Mouse (Mus musculus): ENCODE measurements around the gene Sirt1. TPM values are rescaled to one million over a fixed set of nuclear protein-coding genes. Genes with fewer than 3 reads are reported as not detected.

Sirt1 gene
- polyA plus RNA-seq, 1 experiment from 2014 or later, result 7.9 TPM

- Histone ChIP-seq H3K4me1 (replicated peaks; ENCODE audit: control insufficient read depth, insufficient read depth, low read length) (no peaks in the 10 kb centered on the region), H3K27me3 (replicated peaks; ENCODE audit: control insufficient read depth, insufficient read depth, low read length) (no peaks in the 10 kb centered on the region), H3K4me2 (no peak overlapping the region), H3K27ac (ENCODE audit: low read depth, low read length) (no peak overlapping the region), H3K9ac (ENCODE audit: low read depth, low read length) (no peak overlapping the region), H3K9me3 (ENCODE audit: control insufficient read depth, low read length) (no peaks in the 10 kb centered on the region), H3K36me3 (ENCODE audit: control insufficient read depth, insufficient read depth, low read length) (peaks cover 22% of the 10 kb centered on the region; the same call in 1 of the 2 replicates), H3K4me3 (ENCODE audit: low read depth, low read length) (no peak overlapping the region)
- no peak for ATAC-seq (replicated peaks; ENCODE audit: low FRiP score)
- DNase-seq (ENCODE audit: low spot score), result no peak
- 90% methylated on average over 1 of the region's 1 CpGs for WGBS
Measured at GRCm38 (mm10) chr10:63327091-63327490, 54.4 kb downstream of the Sirt1 start.

GRCm38 (mm10) chr10:63313726-63314125 lies 67.8 kb downstream of the Sirt1 start:
- Histone ChIP-seq H3K9ac (ENCODE audit: low read depth, low read length) (no peak overlapping the region), H3K4me2 (no peak overlapping the region), H3K9me3 (ENCODE audit: control insufficient read depth, low read length) (no peaks in the 10 kb centered on the region), H3K27ac (ENCODE audit: low read depth, low read length) (no peak overlapping the region), H3K4me3 (ENCODE audit: low read depth, low read length) (no peak overlapping the region), H3K36me3 (ENCODE audit: control insufficient read depth, insufficient read depth, low read length) (peaks cover 18% of the 10 kb centered on the region; the same call in 1 of the 2 replicates), H3K27me3 (replicated peaks; ENCODE audit: control insufficient read depth, insufficient read depth, low read length) (no peaks in the 10 kb centered on the region), H3K4me1 (replicated peaks; ENCODE audit: control insufficient read depth, insufficient read depth, low read length) (no peaks in the 10 kb centered on the region)
- ATAC-seq (replicated peaks; ENCODE audit: low FRiP score) (no peak), DNase-seq (ENCODE audit: low spot score) (no peak)
- 93% methylated on average over 1 of the region's 1 CpGs for WGBS

- DNase-seq (ENCODE audit: low spot score) (peak; percentile 66), ATAC-seq (replicated peaks; ENCODE audit: low FRiP score) (peak; percentile 81)
- H3K9me3 ChIP-seq (ENCODE audit: control insufficient read depth, low read length), result no peaks in the 10 kb centered on the region
- H3K9ac ChIP-seq (ENCODE audit: low read depth, low read length), result no peak overlapping the region
- H3K27ac ChIP-seq (ENCODE audit: low read depth, low read length), result no peak overlapping the region
- no peaks in the 10 kb centered on the region for H3K27me3 ChIP-seq (replicated peaks; ENCODE audit: control insufficient read depth, insufficient read depth, low read length)
- peaks cover 30% of the 10 kb centered on the region for H3K36me3 ChIP-seq (ENCODE audit: control insufficient read depth, insufficient read depth, low read length)
- no peak overlapping the region for H3K4me2 ChIP-seq
- no peaks in the 10 kb centered on the region for H3K4me1 ChIP-seq (replicated peaks; ENCODE audit: control insufficient read depth, insufficient read depth, low read length)
- 41% methylated on average over 10 of the region's 10 CpGs for WGBS
- no peak overlapping the region for H3K4me3 ChIP-seq (ENCODE audit: low read depth, low read length)
Measured at GRCm38 (mm10) chr10:63308582-63309366, 72.7 kb downstream of the Sirt1 start.

GRCm38 (mm10) chr10:63302356-63302755 lies 79.1 kb downstream of the Sirt1 start:
- H3K36me3 ChIP-seq (ENCODE audit: control insufficient read depth, insufficient read depth, low read length), result peaks cover 17% of the 10 kb centered on the region

GRCm38 (mm10) chr10:63282846-63283245 lies 98.7 kb downstream of the Sirt1 start:
- WGBS, result 85% methylated on average over 7 of the region's 7 CpGs

More at GRCm38 (mm10) chr10:63302356-63302755, 79.1 kb downstream of the Sirt1 start:
- H3K27me3 ChIP-seq (replicated peaks; ENCODE audit: control insufficient read depth, insufficient read depth, low read length), result no peaks in the 10 kb centered on the region
- no peak overlapping the region for H3K4me3 ChIP-seq (ENCODE audit: low read depth, low read length)
- H3K27ac ChIP-seq (ENCODE audit: low read depth, low read length), result no peak overlapping the region
- ATAC-seq (replicated peaks; ENCODE audit: low FRiP score) (no peak), DNase-seq (ENCODE audit: low spot score) (no peak)
- H3K9ac ChIP-seq (ENCODE audit: low read depth, low read length), result no peak overlapping the region
- no peaks in the 10 kb centered on the region for H3K9me3 ChIP-seq (ENCODE audit: control insufficient read depth, low read length)
- no peaks in the 10 kb centered on the region for H3K4me1 ChIP-seq (replicated peaks; ENCODE audit: control insufficient read depth, insufficient read depth, low read length)
- 92% methylated on average over 2 of the region's 2 CpGs for WGBS
- H3K4me2 ChIP-seq, result no peak overlapping the region

GRCm38 (mm10) chr10:63282417-63282816 lies 99.1 kb downstream of the Sirt1 start:
- H3K4me2 ChIP-seq, result no peak overlapping the region
- peaks cover 24% of the 10 kb centered on the region; the same call in 1 of the 2 replicates for H3K36me3 ChIP-seq (ENCODE audit: control insufficient read depth, insufficient read depth, low read length)

More at GRCm38 (mm10) chr10:63282846-63283245, 98.7 kb downstream of the Sirt1 start:
- Histone ChIP-seq H3K4me2 (no peak overlapping the region), H3K9me3 (ENCODE audit: control insufficient read depth, low read length) (no peaks in the 10 kb centered on the region), H3K4me3 (ENCODE audit: low read depth, low read length) (no peak overlapping the region), H3K27me3 (replicated peaks; ENCODE audit: control insufficient read depth, insufficient read depth, low read length) (no peaks in the 10 kb centered on the region), H3K4me1 (replicated peaks; ENCODE audit: control insufficient read depth, insufficient read depth, low read length) (peaks cover 21% of the 10 kb centered on the region), H3K36me3 (ENCODE audit: control insufficient read depth, insufficient read depth, low read length) (peaks cover 27% of the 10 kb centered on the region; the same call in 1 of the 2 replicates), H3K27ac (ENCODE audit: low read depth, low read length) (peak overlapping the region; percentile 19; the same call in 1 of the 2 replicates), H3K9ac (ENCODE audit: low read depth, low read length) (no peak overlapping the region)
- DNase-seq (ENCODE audit: low spot score) (no peak), ATAC-seq (replicated peaks; ENCODE audit: low FRiP score) (no peak)

GRCm38 (mm10) chr10:63279851-63280250 lies 101.7 kb downstream of the Sirt1 start:
- no peak overlapping the region for H3K9ac ChIP-seq (ENCODE audit: low read depth, low read length)
- WGBS, result 95% methylated on average over 3 of the region's 3 CpGs
- H3K4me2 ChIP-seq, result no peak overlapping the region
- peaks cover 22% of the 10 kb centered on the region; the same call in 1 of the 2 replicates for H3K36me3 ChIP-seq (ENCODE audit: control insufficient read depth, insufficient read depth, low read length)
- no peak for ATAC-seq (replicated peaks; ENCODE audit: low FRiP score)
- no peaks in the 10 kb centered on the region for H3K9me3 ChIP-seq (ENCODE audit: control insufficient read depth, low read length)
- no peak overlapping the region for H3K27ac ChIP-seq (ENCODE audit: low read depth, low read length)
- no peaks in the 10 kb centered on the region for H3K27me3 ChIP-seq (replicated peaks; ENCODE audit: control insufficient read depth, insufficient read depth, low read length)
- peaks cover 30% of the 10 kb centered on the region for H3K4me1 ChIP-seq (replicated peaks; ENCODE audit: control insufficient read depth, insufficient read depth, low read length)
- no peak for DNase-seq (ENCODE audit: low spot score)
- H3K4me3 ChIP-seq (ENCODE audit: low read depth, low read length), result no peak overlapping the region

More at GRCm38 (mm10) chr10:63282417-63282816, 99.1 kb downstream of the Sirt1 start:
- H3K27ac ChIP-seq (ENCODE audit: low read depth, low read length), result no peak overlapping the region
- H3K9ac ChIP-seq (ENCODE audit: low read depth, low read length), result no peak overlapping the region
- 69% methylated on average over 4 of the region's 4 CpGs for WGBS
- no peak overlapping the region for H3K4me3 ChIP-seq (ENCODE audit: low read depth, low read length)
- H3K4me1 ChIP-seq (replicated peaks; ENCODE audit: control insufficient read depth, insufficient read depth, low read length), result peaks cover 25% of the 10 kb centered on the region
- DNase-seq (ENCODE audit: low spot score) (no peak), ATAC-seq (replicated peaks; ENCODE audit: low FRiP score) (peak; percentile 60)
- H3K27me3 ChIP-seq (replicated peaks; ENCODE audit: control insufficient read depth, insufficient read depth, low read length), result no peaks in the 10 kb centered on the region
- no peaks in the 10 kb centered on the region for H3K9me3 ChIP-seq (ENCODE audit: control insufficient read depth, low read length)

- Histone ChIP-seq H3K4me2 (peak overlapping the region; percentile 49), H3K4me1 (replicated peaks; ENCODE audit: control insufficient read depth, insufficient read depth, low read length) (peaks cover 17% of the 10 kb centered on the region), H3K27me3 (replicated peaks; ENCODE audit: control insufficient read depth, insufficient read depth, low read length) (no peaks in the 10 kb centered on the region), H3K9me3 (ENCODE audit: control insufficient read depth, low read length) (no peaks in the 10 kb centered on the region), H3K4me3 (ENCODE audit: low read depth, low read length) (peak overlapping the region; percentile 8; the same call in 1 of the 2 replicates), H3K27ac (ENCODE audit: low read depth, low read length) (peak overlapping the region; percentile 88), H3K9ac (ENCODE audit: low read depth, low read length) (0 out of 2 replicates have a peak overlapping the region, but pooled peaks have one; percentile 28), H3K36me3 (ENCODE audit: control insufficient read depth, insufficient read depth, low read length) (peaks cover 11% of the 10 kb centered on the region; the same call in 1 of the 2 replicates)
- ATAC-seq (replicated peaks; ENCODE audit: low FRiP score) (peak; percentile 97), DNase-seq (ENCODE audit: low spot score) (no peak)
- 29% methylated on average over 3 of the region's 3 CpGs for WGBS
Measured at GRCm38 (mm10) chr10:63277010-63277409, 104.5 kb downstream of the Sirt1 start.
